Mouse (Mus musculus): ENCODE data around the gene Neu4. TPM values are rescaled to one million over a fixed set of nuclear protein-coding genes. Genes with fewer than 3 reads are reported as not detected.
A peak's percentile ranks its signal among the peaks of the same experiment; 100 is the strongest.
"Not testable (repeated sequence)": the region's sequence is repeated elsewhere in the genome, so short reads cannot be mapped to it uniquely, and the experiment has no call there.

The Neu4 gene
- not detected in 2 replicates for polyA plus RNA-seq (2015; fragmentation: Nextera tagmentation; extraction: Ambion mirVana)

DNA sequence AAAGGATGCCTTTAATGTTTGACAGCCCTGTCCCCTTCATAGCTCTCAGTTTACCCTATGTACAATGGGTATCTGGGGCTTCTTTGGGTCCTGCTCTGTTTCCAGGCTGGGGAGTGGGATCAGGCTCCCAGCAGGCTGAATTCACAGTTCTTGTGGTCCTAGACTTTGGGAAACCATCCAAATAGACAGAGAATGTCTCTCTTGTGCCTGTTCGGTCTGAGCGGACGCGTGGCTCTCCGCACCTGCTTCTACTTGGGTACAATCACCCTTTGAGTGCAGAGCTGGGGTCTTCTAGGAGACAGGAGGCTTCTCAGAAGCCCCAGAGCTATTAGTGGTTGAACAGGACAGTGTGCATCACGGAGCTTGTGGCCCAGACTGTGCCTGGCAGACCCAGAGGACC, at the start of gene Neu4:
Neu4 (plus strand) TSS at position 301 of the 400 bp plus-strand sequence.
- H3K9ac ChIP-seq (ENCODE audit: low read depth, low read length), result no peak within 1 kb of the TSS
- 84% methylated on average over 6 of the region's 6 CpGs for WGBS

GRCm38 (mm10) chr1:93970797-93971196, 49.5 kb upstream of the Neu4 start:
- H3K4me2 ChIP-seq (ENCODE audit: low read length); H3K36me3 ChIP-seq (ENCODE audit: control insufficient read depth, insufficient read depth, low read length); H3K9me3 ChIP-seq (replicated peaks; ENCODE audit: control insufficient read depth, low read length, poor library complexity, severe bottlenecking); H3K9ac ChIP-seq (ENCODE audit: low read depth, low read length); ATAC-seq; H3K27ac ChIP-seq (ENCODE audit: low read length); H3K4me1 ChIP-seq (ENCODE audit: control insufficient read depth, insufficient read depth, low read length); H3K4me3 ChIP-seq (ENCODE audit: low read depth, low read length); H3K27me3 ChIP-seq (ENCODE audit: control insufficient read depth, insufficient read depth, low read depth, low read length): not testable (repeated sequence)
- whole genome bisulfite sequencing, result no CpG with 5 or more reads among the region's 4 CpGs

More for the DNA sequence above, at the start of gene Neu4:
- Histone ChIP-seq H3K4me2 (ENCODE audit: low read length) (no peak within 1 kb of the TSS), H3K4me3 (ENCODE audit: low read depth, low read length) (no peak within 1 kb of the TSS), H3K27ac (ENCODE audit: low read length) (no peak within 1 kb of the TSS), H3K9me3 (replicated peaks; ENCODE audit: control insufficient read depth, low read length, poor library complexity, severe bottlenecking) (no peaks in the 10 kb centered on the region), H3K36me3 (ENCODE audit: control insufficient read depth, insufficient read depth, low read length) (no peaks in the 10 kb centered on the region), H3K4me1 (ENCODE audit: control insufficient read depth, insufficient read depth, low read length) (no peaks in the 10 kb centered on the region), H3K27me3 (ENCODE audit: control insufficient read depth, insufficient read depth, low read depth, low read length) (no peaks in the 10 kb centered on the region)
- ATAC-seq, result no peak

- H3K4me3 ChIP-seq (ENCODE audit: low read depth, low read length); ATAC-seq; H3K9ac ChIP-seq (ENCODE audit: low read depth, low read length); H3K4me1 ChIP-seq (ENCODE audit: control insufficient read depth, insufficient read depth, low read length); H3K27me3 ChIP-seq (ENCODE audit: control insufficient read depth, insufficient read depth, low read depth, low read length); H3K4me2 ChIP-seq (ENCODE audit: low read length); H3K9me3 ChIP-seq (replicated peaks; ENCODE audit: control insufficient read depth, low read length, poor library complexity, severe bottlenecking); H3K27ac ChIP-seq (ENCODE audit: low read length); H3K36me3 ChIP-seq (ENCODE audit: control insufficient read depth, insufficient read depth, low read length): not testable (repeated sequence)
- 60% methylated on average over 1 of the region's 4 CpGs for WGBS
These were observed 44.5 kb upstream of the Neu4 start for GRCm38 (mm10) chr1:93975764-93976163.

DNA sequence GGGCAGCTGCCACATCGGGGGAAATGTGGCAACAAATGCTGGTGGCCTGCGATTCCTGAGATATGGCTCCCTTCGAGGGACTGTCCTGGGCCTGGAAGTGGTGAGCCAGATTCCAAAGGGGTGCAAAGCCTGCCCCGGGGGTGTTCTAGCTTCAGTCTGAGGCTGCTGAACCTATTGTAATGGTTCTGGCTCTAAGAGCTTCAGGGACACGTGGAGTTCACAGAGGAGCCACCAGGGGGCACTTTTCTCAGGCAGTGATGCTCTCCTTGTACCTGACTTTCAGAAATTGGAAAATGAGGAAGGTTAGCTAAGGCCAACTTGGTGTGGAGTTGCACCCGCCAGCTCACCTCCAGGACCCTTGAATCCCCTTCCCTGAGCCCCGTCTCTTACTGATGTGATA, 42.0 kb upstream of the Neu4 start:
- not testable (repeated sequence) for H3K4me2 ChIP-seq (ENCODE audit: low read length); H3K4me3 ChIP-seq (ENCODE audit: low read depth, low read length); H3K9me3 ChIP-seq (replicated peaks; ENCODE audit: control insufficient read depth, low read length, poor library complexity, severe bottlenecking); H3K9ac ChIP-seq (ENCODE audit: low read depth, low read length); H3K36me3 ChIP-seq (ENCODE audit: control insufficient read depth, insufficient read depth, low read length); ATAC-seq; H3K27ac ChIP-seq (ENCODE audit: low read length); H3K27me3 ChIP-seq (ENCODE audit: control insufficient read depth, insufficient read depth, low read depth, low read length); H3K4me1 ChIP-seq (ENCODE audit: control insufficient read depth, insufficient read depth, low read length)
- WGBS, result no CpG with 5 or more reads among the region's 7 CpGs

DNA sequence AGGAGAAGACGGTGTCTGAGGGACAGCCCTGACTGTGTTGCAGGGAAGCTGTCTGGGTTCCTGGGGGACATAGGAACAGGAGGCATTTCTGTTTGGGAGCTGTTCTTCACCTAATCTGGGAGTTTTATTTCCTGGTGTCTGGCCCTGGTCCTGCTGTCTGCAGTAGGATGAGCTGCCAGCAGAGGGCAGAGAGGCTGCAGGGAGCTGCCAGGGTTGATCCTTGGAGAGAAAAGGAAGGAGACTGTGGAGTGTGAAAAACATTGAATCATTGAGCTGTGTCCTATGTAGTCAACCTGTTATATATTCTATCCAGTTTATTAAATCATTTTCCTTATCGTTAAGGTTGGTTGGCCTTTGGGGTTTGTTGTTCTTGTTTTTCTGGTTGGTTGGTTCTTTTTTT, 39.3 kb upstream of the Neu4 start:
- not testable (repeated sequence) for H3K27me3 ChIP-seq (ENCODE audit: control insufficient read depth, insufficient read depth, low read depth, low read length); H3K9ac ChIP-seq (ENCODE audit: low read depth, low read length); H3K4me2 ChIP-seq (ENCODE audit: low read length); H3K4me3 ChIP-seq (ENCODE audit: low read depth, low read length); H3K27ac ChIP-seq (ENCODE audit: low read length); H3K4me1 ChIP-seq (ENCODE audit: control insufficient read depth, insufficient read depth, low read length); H3K9me3 ChIP-seq (replicated peaks; ENCODE audit: control insufficient read depth, low read length, poor library complexity, severe bottlenecking); H3K36me3 ChIP-seq (ENCODE audit: control insufficient read depth, insufficient read depth, low read length)
- no CpG with 5 or more reads among the region's 2 CpGs for WGBS
- ATAC-seq, result peak; percentile 45; the same call in 1 of the 2 replicates

- H3K4me2 ChIP-seq (ENCODE audit: low read length), result no peak overlapping the region
- no peaks in the 10 kb centered on the region for H3K27me3 ChIP-seq (ENCODE audit: control insufficient read depth, insufficient read depth, low read depth, low read length)
- 92% methylated on average over 3 of the region's 3 CpGs for WGBS
- H3K9me3 ChIP-seq (replicated peaks; ENCODE audit: control insufficient read depth, low read length, poor library complexity, severe bottlenecking), result no peaks in the 10 kb centered on the region
- H3K4me3 ChIP-seq (ENCODE audit: low read depth, low read length), result no peak overlapping the region
- H3K27ac ChIP-seq (ENCODE audit: low read length), result no peak overlapping the region
- no peaks in the 10 kb centered on the region for H3K4me1 ChIP-seq (ENCODE audit: control insufficient read depth, insufficient read depth, low read length)
- ATAC-seq, result no peak
- no peaks in the 10 kb centered on the region for H3K36me3 ChIP-seq (ENCODE audit: control insufficient read depth, insufficient read depth, low read length)
- no peak overlapping the region for H3K9ac ChIP-seq (ENCODE audit: low read depth, low read length)
These were observed 34.1 kb upstream of the Neu4 start for GRCm38 (mm10) chr1:93986167-93986566.

DNA sequence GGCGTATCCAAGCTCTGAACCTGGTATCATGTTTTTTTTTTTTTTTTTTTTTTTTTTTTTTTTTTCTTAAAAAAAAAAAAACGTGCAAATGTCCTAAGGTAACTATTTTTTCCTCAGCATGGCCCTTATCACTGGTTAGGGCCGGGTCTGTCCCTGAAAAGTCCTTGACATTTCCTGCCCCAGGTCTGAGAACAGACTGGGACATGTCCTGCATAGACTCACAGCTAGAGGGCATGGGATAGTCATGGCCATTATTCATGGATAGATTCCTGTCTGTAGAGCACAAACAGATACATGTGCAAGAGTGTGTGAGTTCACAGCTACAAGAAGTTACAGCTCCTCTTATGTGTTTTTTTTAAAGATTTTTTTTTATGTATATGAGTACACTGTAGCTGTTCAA, 31.5 kb upstream of the Neu4 start:
- Histone ChIP-seq H3K4me3 (ENCODE audit: low read depth, low read length) (no peak overlapping the region), H3K4me2 (ENCODE audit: low read length) (no peak overlapping the region), H3K9ac (ENCODE audit: low read depth, low read length) (no peak overlapping the region), H3K4me1 (ENCODE audit: control insufficient read depth, insufficient read depth, low read length) (no peaks in the 10 kb centered on the region), H3K27ac (ENCODE audit: low read length) (no peak overlapping the region), H3K9me3 (replicated peaks; ENCODE audit: control insufficient read depth, low read length, poor library complexity, severe bottlenecking) (no peaks in the 10 kb centered on the region), H3K36me3 (ENCODE audit: control insufficient read depth, insufficient read depth, low read length) (no peaks in the 10 kb centered on the region), H3K27me3 (ENCODE audit: control insufficient read depth, insufficient read depth, low read depth, low read length) (no peaks in the 10 kb centered on the region)
- WGBS, result 86% methylated on average over 3 of the region's 3 CpGs
- no peak for ATAC-seq

DNA sequence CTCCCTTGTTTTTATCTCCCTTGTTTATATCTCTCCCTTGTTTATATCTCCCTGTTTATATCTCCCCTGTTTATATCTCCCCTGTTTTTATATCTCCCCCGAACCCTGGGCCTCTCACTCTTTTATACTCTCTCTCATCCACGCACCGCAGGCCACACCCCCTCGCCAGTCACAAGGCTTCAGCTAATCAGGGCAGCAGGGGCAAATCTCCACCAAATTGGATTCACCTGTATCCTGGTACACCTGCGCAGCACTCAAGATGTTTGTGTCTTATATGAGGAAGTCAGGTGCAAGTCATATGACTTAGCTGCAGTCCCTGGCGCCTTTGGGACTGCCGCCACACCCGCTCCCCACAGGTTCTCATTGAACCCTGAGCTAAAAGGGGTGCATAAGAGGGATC, 30.0 kb upstream of the Neu4 start, which contains the start of gene Gal3st2c:
Gal3st2c (plus strand) TSS at position 301 of the 400 bp plus-strand sequence.
- not testable (repeated sequence) for H3K4me1 ChIP-seq (ENCODE audit: control insufficient read depth, insufficient read depth, low read length); H3K27ac ChIP-seq (ENCODE audit: low read length); H3K4me2 ChIP-seq (ENCODE audit: low read length); ATAC-seq; H3K9me3 ChIP-seq (replicated peaks; ENCODE audit: control insufficient read depth, low read length, poor library complexity, severe bottlenecking); H3K27me3 ChIP-seq (ENCODE audit: control insufficient read depth, insufficient read depth, low read depth, low read length); H3K9ac ChIP-seq (ENCODE audit: low read depth, low read length); H3K36me3 ChIP-seq (ENCODE audit: control insufficient read depth, insufficient read depth, low read length); H3K4me3 ChIP-seq (ENCODE audit: low read depth, low read length)
- WGBS, result 90% methylated on average over 7 of the region's 8 CpGs

GRCm38 (mm10) chr1:93991068-93991467, 29.2 kb upstream of the Neu4 start:
- H3K4me1 ChIP-seq (ENCODE audit: control insufficient read depth, insufficient read depth, low read length); H3K9ac ChIP-seq (ENCODE audit: low read depth, low read length); H3K36me3 ChIP-seq (ENCODE audit: control insufficient read depth, insufficient read depth, low read length); H3K9me3 ChIP-seq (replicated peaks; ENCODE audit: control insufficient read depth, low read length, poor library complexity, severe bottlenecking); H3K4me2 ChIP-seq (ENCODE audit: low read length); H3K4me3 ChIP-seq (ENCODE audit: low read depth, low read length); H3K27me3 ChIP-seq (ENCODE audit: control insufficient read depth, insufficient read depth, low read depth, low read length); H3K27ac ChIP-seq (ENCODE audit: low read length); ATAC-seq: not testable (repeated sequence)
- 77% methylated on average over 2 of the region's 2 CpGs for WGBS

- not testable (repeated sequence) for ATAC-seq; H3K27ac ChIP-seq (ENCODE audit: low read length); H3K4me3 ChIP-seq (ENCODE audit: low read depth, low read length); H3K4me1 ChIP-seq (ENCODE audit: control insufficient read depth, insufficient read depth, low read length); H3K4me2 ChIP-seq (ENCODE audit: low read length); H3K9me3 ChIP-seq (replicated peaks; ENCODE audit: control insufficient read depth, low read length, poor library complexity, severe bottlenecking); H3K27me3 ChIP-seq (ENCODE audit: control insufficient read depth, insufficient read depth, low read depth, low read length); H3K9ac ChIP-seq (ENCODE audit: low read depth, low read length); H3K36me3 ChIP-seq (ENCODE audit: control insufficient read depth, insufficient read depth, low read length)
- 84% methylated on average over 3 of the region's 3 CpGs for WGBS
These were observed 28.8 kb upstream of the Neu4 start for GRCm38 (mm10) chr1:93991491-93991890.

All from midbrain, embryonic 16.5 days (tissue).